Comparison of ENCODE assay signal across 17 mouse cellular contexts in genomic region chr19:10071892-10072291, GRCm38 (mm10). TPM values are rescaled to one million over a fixed set of nuclear protein-coding genes. Genes with fewer than 3 reads are reported as not detected.
A peak's percentile ranks its signal among the peaks of the same experiment; 100 is the strongest.
DNase-seq lines count a peak whose midpoint lies in the region; ATAC-seq and TF ChIP-seq lines count a peak whose summit lies in the region.
"Had no signal": no experiment of that assay in that cellular context is flagged by ENCODE, and none has a peak within 500 bp of the region (broad histone marks: within the 10 kb centered on the region; RNA-seq: fewer than 3 reads in every experiment).

No protein-coding gene starts in this region.

- H3K4me2 ChIP-seq in forebrain, embryonic 13.5 days = no peak overlapping the region
- no peak overlapping the region for H3K4me2 ChIP-seq in midbrain, embryonic 12.5 days (replicated peaks)
- no peak overlapping the region for H3K4me2 ChIP-seq in midbrain, embryonic 14.5 days (ENCODE audit: low read length)
- H3K4me2 ChIP-seq in hindbrain, embryonic 13.5 days = no peak overlapping the region
- no peak overlapping the region for H3K4me2 ChIP-seq in neural tube, embryonic 15.5 days
- H3K4me2 ChIP-seq in lung, postnatal 0 days (replicated peaks; ENCODE audit: low read depth, low read length) = no peak overlapping the region
- H3K4me2 ChIP-seq: embryonic facial prominence, embryonic 15.5 days; kidney, embryonic 15.5 days; limb, embryonic 13.5 days; lung, embryonic 15.5 days had no signal

- no peak overlapping the region for H3K9ac ChIP-seq in forebrain, embryonic 13.5 days
- no peak overlapping the region for H3K9ac ChIP-seq in midbrain, embryonic 12.5 days (replicated peaks)
- H3K9ac ChIP-seq in midbrain, embryonic 14.5 days (replicated peaks; ENCODE audit: low read length) = no peak overlapping the region
- no peak overlapping the region for H3K9ac ChIP-seq in hindbrain, embryonic 13.5 days
- H3K9ac ChIP-seq in neural tube, embryonic 15.5 days (replicated peaks) = no peak overlapping the region
- no peak overlapping the region for H3K9ac ChIP-seq in lung, postnatal 0 days (replicated peaks; ENCODE audit: low read depth)
- H3K9ac ChIP-seq: embryonic facial prominence, embryonic 15.5 days; kidney, embryonic 15.5 days; limb, embryonic 13.5 days; lung, embryonic 15.5 days had no signal

- peak overlapping the region; percentile 75 for H3K27ac ChIP-seq in forebrain, embryonic 13.5 days
- H3K27ac ChIP-seq in forebrain, embryonic 10.5 days = no peak overlapping the region
- H3K27ac ChIP-seq in midbrain, embryonic 12.5 days (replicated peaks) = no peak overlapping the region
- no peak overlapping the region for H3K27ac ChIP-seq in midbrain, embryonic 14.5 days (replicated peaks; ENCODE audit: low read depth, low read length)
- H3K27ac ChIP-seq in hindbrain, embryonic 13.5 days = peak overlapping the region; percentile 50
- H3K27ac ChIP-seq in neural tube, embryonic 15.5 days (replicated peaks) = peak overlapping the region; percentile 61
- no peak overlapping the region for H3K27ac ChIP-seq in lung, postnatal 0 days (ENCODE audit: low read length)
- H3K27ac ChIP-seq: embryonic facial prominence, embryonic 15.5 days; heart, embryonic 10.5 days; kidney, embryonic 15.5 days; limb, embryonic 13.5 days; lung, embryonic 15.5 days had no signal

- 65% methylated on average over 4 of the region's 4 CpGs for whole genome bisulfite sequencing in forebrain, embryonic 13.5 days
- WGBS in forebrain, embryonic 10.5 days = 82% methylated on average over 4 of the region's 4 CpGs
- WGBS in midbrain, embryonic 12.5 days = 65% methylated on average over 4 of the region's 4 CpGs
- WGBS in midbrain, embryonic 14.5 days = 53% methylated on average over 4 of the region's 4 CpGs
- WGBS in hindbrain, embryonic 13.5 days = 49% methylated on average over 4 of the region's 4 CpGs
- WGBS in neural tube, embryonic 15.5 days = 55% methylated on average over 4 of the region's 4 CpGs
- 81% methylated on average over 4 of the region's 4 CpGs for WGBS in lung, postnatal 0 days

- no peaks in the 10 kb centered on the region for H3K27me3 ChIP-seq in forebrain, embryonic 13.5 days
- H3K27me3 ChIP-seq in forebrain, embryonic 10.5 days (ENCODE audit: poor library complexity, severe bottlenecking) = no peaks in the 10 kb centered on the region
- H3K27me3 ChIP-seq in midbrain, embryonic 12.5 days = no peaks in the 10 kb centered on the region
- H3K27me3 ChIP-seq in midbrain, embryonic 14.5 days (ENCODE audit: control insufficient read depth, insufficient read depth, low read length) = no peaks in the 10 kb centered on the region
- H3K27me3 ChIP-seq in hindbrain, embryonic 13.5 days = no peaks in the 10 kb centered on the region
- H3K27me3 ChIP-seq in neural tube, embryonic 15.5 days (replicated peaks) = no peaks in the 10 kb centered on the region
- H3K27me3 ChIP-seq in lung, postnatal 0 days (replicated peaks; ENCODE audit: insufficient read depth, low read length) = no peaks in the 10 kb centered on the region
- H3K27me3 ChIP-seq: embryonic facial prominence, embryonic 15.5 days; kidney, embryonic 15.5 days; limb, embryonic 13.5 days; lung, embryonic 15.5 days had no signal

- no peak for TF ChIP-seq CTCF in lung, postnatal 0 days (IDR thresholded peaks at IDR 0.05)

- no peak for DNase-seq in forebrain, embryonic 10.5 days (ENCODE audit: extremely low spot score, low spot score)
- DNase-seq in midbrain, embryonic 14.5 days = no peak
- no peak for DNase-seq in lung, postnatal 0 days (ENCODE audit: low spot score)
- no peak for DNase-seq in left cerebral cortex, adult 18-20 months (ENCODE audit: low spot score in 2 of 2)
- DNase-seq: cerebellum, postnatal 25 days; heart, postnatal 36 days; right cerebral cortex, postnatal 4 days; thymus, postnatal 14 days had no signal

- H3K36me3 ChIP-seq in forebrain, embryonic 13.5 days (ENCODE audit: poor library complexity, severe bottlenecking) = peaks cover 99% of the 10 kb centered on the region
- peaks cover 100% of the 10 kb centered on the region for H3K36me3 ChIP-seq in forebrain, embryonic 10.5 days (replicated peaks)
- peaks cover 98% of the 10 kb centered on the region for H3K36me3 ChIP-seq in midbrain, embryonic 12.5 days
- peaks cover 97% of the 10 kb centered on the region for H3K36me3 ChIP-seq in midbrain, embryonic 14.5 days (ENCODE audit: control insufficient read depth, insufficient read depth, low read length)
- H3K36me3 ChIP-seq in hindbrain, embryonic 13.5 days = peaks cover 99% of the 10 kb centered on the region
- H3K36me3 ChIP-seq in neural tube, embryonic 15.5 days = peaks cover 95% of the 10 kb centered on the region
- H3K36me3 ChIP-seq in lung, postnatal 0 days (ENCODE audit: insufficient read depth, low read length) = 0 out of 2 replicates have a peak, but pooled peaks cover 3% of the 10 kb centered on the region

- H3K4me1 ChIP-seq in forebrain, embryonic 13.5 days = peaks cover 28% of the 10 kb centered on the region
- H3K4me1 ChIP-seq in forebrain, embryonic 10.5 days = no peaks in the 10 kb centered on the region
- 0 out of 2 replicates have a peak, but pooled peaks cover 6% of the 10 kb centered on the region for H3K4me1 ChIP-seq in midbrain, embryonic 12.5 days
- no peaks in the 10 kb centered on the region for H3K4me1 ChIP-seq in midbrain, embryonic 14.5 days (ENCODE audit: control insufficient read depth, insufficient read depth, low read length)
- H3K4me1 ChIP-seq in hindbrain, embryonic 13.5 days (replicated peaks) = no peaks in the 10 kb centered on the region; the same call in none of the 2 replicates
- 0 out of 2 replicates have a peak, but pooled peaks cover 4% of the 10 kb centered on the region for H3K4me1 ChIP-seq in neural tube, embryonic 15.5 days
- no peaks in the 10 kb centered on the region for H3K4me1 ChIP-seq in lung, postnatal 0 days (ENCODE audit: insufficient read depth, low read depth, low read length)
- H3K4me1 ChIP-seq: embryonic facial prominence, embryonic 15.5 days; heart, embryonic 10.5 days; kidney, embryonic 15.5 days; limb, embryonic 13.5 days; lung, embryonic 15.5 days had no signal

- ATAC-seq in forebrain, embryonic 13.5 days = no peak; the same call in 1 of the 2 replicates
- 0 out of 2 replicates have a peak, but pooled peaks have one; percentile 25 for ATAC-seq in midbrain, embryonic 12.5 days (ENCODE audit: low FRiP score, low read depth)
- ATAC-seq in midbrain, embryonic 14.5 days (ENCODE audit: low FRiP score, low TSS enrichment) = no peak
- ATAC-seq in hindbrain, embryonic 13.5 days (ENCODE audit: low FRiP score) = no peak
- ATAC-seq in neural tube, embryonic 15.5 days (ENCODE audit: low FRiP score) = no peak
- no peak for ATAC-seq in lung, postnatal 0 days

- TF ChIP-seq EP300 in lung, postnatal 0 days (IDR thresholded peaks at IDR 0.05) = no peak

- no peaks in the 10 kb centered on the region for H3K9me3 ChIP-seq in forebrain, embryonic 13.5 days (replicated peaks)
- peaks cover 4% of the 10 kb centered on the region; the same call in 1 of the 2 replicates for H3K9me3 ChIP-seq in forebrain, embryonic 10.5 days
- H3K9me3 ChIP-seq in midbrain, embryonic 12.5 days = no peaks in the 10 kb centered on the region
- H3K9me3 ChIP-seq in midbrain, embryonic 14.5 days (ENCODE audit: control insufficient read depth, low read length) = no peaks in the 10 kb centered on the region
- H3K9me3 ChIP-seq in hindbrain, embryonic 13.5 days = no peaks in the 10 kb centered on the region
- H3K9me3 ChIP-seq in neural tube, embryonic 15.5 days (replicated peaks) = no peaks in the 10 kb centered on the region
- H3K9me3 ChIP-seq in lung, postnatal 0 days (ENCODE audit: low read length) = no peaks in the 10 kb centered on the region
- H3K9me3 ChIP-seq: embryonic facial prominence, embryonic 15.5 days; heart, embryonic 10.5 days; kidney, embryonic 15.5 days; limb, embryonic 13.5 days; lung, embryonic 15.5 days had no signal

- H3K4me3 ChIP-seq in forebrain, embryonic 13.5 days = no peak overlapping the region
- no peak overlapping the region for H3K4me3 ChIP-seq in forebrain, embryonic 10.5 days
- H3K4me3 ChIP-seq in midbrain, embryonic 12.5 days = no peak overlapping the region
- no peak overlapping the region for H3K4me3 ChIP-seq in midbrain, embryonic 14.5 days (replicated peaks; ENCODE audit: low read depth, low read length)
- no peak overlapping the region for H3K4me3 ChIP-seq in hindbrain, embryonic 13.5 days
- no peak overlapping the region for H3K4me3 ChIP-seq in neural tube, embryonic 15.5 days (replicated peaks)
- H3K4me3 ChIP-seq in lung, postnatal 0 days (ENCODE audit: low read depth, low read length) = no peak overlapping the region
- H3K4me3 ChIP-seq: embryonic facial prominence, embryonic 15.5 days; heart, embryonic 10.5 days; kidney, embryonic 15.5 days; limb, embryonic 13.5 days; lung, embryonic 15.5 days had no signal

RNA-seq across cellular contexts. Expression of gene Fads2, which starts 29.7 kb away (rescaled TPM):
- 134 and 154 TPM in 2 replicates for polyA plus RNA-seq in forebrain, embryonic 13.5 days (2015; fragmentation: Nextera tagmentation; extraction: Ambion mirVana)
- 188 and 201 TPM in 2 replicates for polyA plus RNA-seq in forebrain, embryonic 10.5 days (2016; fragmentation: Nextera tagmentation; extraction: Ambion mirVana)
- 220 and 225 TPM in 2 replicates for polyA plus RNA-seq in midbrain, embryonic 12.5 days (2016; fragmentation: Nextera tagmentation; extraction: Ambion mirVana)
- 67.3 and 114 TPM in 2 replicates for polyA plus RNA-seq in midbrain, embryonic 14.5 days (2014; fragmentation: Nextera tagmentation; extraction: Ambion mirVana)
- 149 and 152 TPM in 2 replicates for polyA plus RNA-seq in hindbrain, embryonic 13.5 days (2015; fragmentation: Nextera tagmentation; extraction: Ambion mirVana)
- polyA plus RNA-seq in neural tube, embryonic 15.5 days (2015; fragmentation: Nextera tagmentation; extraction: Ambion mirVana) = 163 and 165 TPM in 2 replicates
- 35.0 and 36.8 TPM in 2 replicates for polyA plus RNA-seq in lung, postnatal 0 days (2015; fragmentation: Nextera tagmentation; extraction: Ambion mirVana)
- 100 to 1,000 TPM; 112 to 119 TPM for total RNA-seq in left cerebral cortex, adult 18-20 months (2021)

RNA-seq across cellular contexts. Expression of gene Fads3, which starts 30.5 kb away (rescaled TPM):
- 5.8 TPM in 2 replicates for polyA plus RNA-seq in forebrain, embryonic 13.5 days (2015; fragmentation: Nextera tagmentation; extraction: Ambion mirVana)
- 4.6 and 5.5 TPM in 2 replicates for polyA plus RNA-seq in forebrain, embryonic 10.5 days (2016; fragmentation: Nextera tagmentation; extraction: Ambion mirVana)
- 9.6 and 10.7 TPM in 2 replicates for polyA plus RNA-seq in midbrain, embryonic 12.5 days (2016; fragmentation: Nextera tagmentation; extraction: Ambion mirVana)
- 15.4 and 17.8 TPM in 2 replicates for polyA plus RNA-seq in midbrain, embryonic 14.5 days (2014; fragmentation: Nextera tagmentation; extraction: Ambion mirVana)
- polyA plus RNA-seq in hindbrain, embryonic 13.5 days (2015; fragmentation: Nextera tagmentation; extraction: Ambion mirVana) = 15.2 and 18.0 TPM in 2 replicates
- polyA plus RNA-seq in neural tube, embryonic 15.5 days (2015; fragmentation: Nextera tagmentation; extraction: Ambion mirVana) = 30.3 and 32.3 TPM in 2 replicates
- polyA plus RNA-seq in lung, postnatal 0 days (2015; fragmentation: Nextera tagmentation; extraction: Ambion mirVana) = 79.6 and 96.1 TPM in 2 replicates
- total RNA-seq in left cerebral cortex, adult 18-20 months (2021) = 10 to 100 TPM; 32.2 to 32.6 TPM

Comparison
In these comparisons a context has a peak if more than half of its experiments do, and no peak if none do; other contexts are left out.
1. H3K27ac ChIP-seq: peak in forebrain, embryonic 13.5 days (single experiment), hindbrain, embryonic 13.5 days (single experiment) and neural tube, embryonic 15.5 days (single experiment); none in forebrain, embryonic 10.5 days (single experiment), midbrain, embryonic 12.5 days (single experiment), midbrain, embryonic 14.5 days (single experiment) and lung, postnatal 0 days (single experiment).